Mouse (Mus musculus): ENCODE results near the gene Shkbp1. TPM values are rescaled to one million over a fixed set of nuclear protein-coding genes. Genes with fewer than 3 reads are reported as not detected.

Gene Shkbp1
- polyA plus RNA-seq, 1 experiment from 2014 or later: 28.9 TPM

DNA sequence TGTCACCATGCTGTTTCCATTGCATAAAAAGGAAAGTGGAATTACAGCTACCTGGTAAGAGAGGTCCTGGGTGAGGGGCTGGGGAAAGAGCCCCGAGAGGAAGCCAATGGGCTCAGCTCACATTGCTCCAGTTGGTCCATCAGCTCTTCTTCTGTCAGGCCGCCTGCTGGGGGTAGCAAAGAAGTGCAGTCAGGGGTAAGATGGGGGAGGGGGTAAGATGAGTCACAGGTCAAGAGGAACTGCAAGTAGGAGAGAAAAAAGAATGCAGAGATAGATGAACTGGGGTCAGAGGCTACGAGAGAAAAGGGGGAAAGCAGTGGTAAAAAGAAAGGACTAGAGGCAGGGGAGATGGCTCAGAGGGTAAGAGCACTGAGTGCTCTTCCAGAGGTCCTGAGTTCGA is 13.2 kb downstream of the Shkbp1 start:
- Histone ChIP-seq H3K4me2 (no peak overlapping the region), H3K27ac (replicated peaks) (no peak overlapping the region), H3K9me3 (replicated peaks) (no peaks in the 10 kb centered on the region), H3K4me3 (replicated peaks) (no peak overlapping the region), H3K9ac (replicated peaks) (no peak overlapping the region), H3K4me1 (peaks cover 12% of the 10 kb centered on the region), H3K36me3 (peaks cover 39% of the 10 kb centered on the region), H3K27me3 (replicated peaks) (peaks cover 10% of the 10 kb centered on the region)
- 49% methylated on average over 4 of the region's 4 CpGs for WGBS
- no peak for ATAC-seq (ENCODE audit: low FRiP score)

DNA sequence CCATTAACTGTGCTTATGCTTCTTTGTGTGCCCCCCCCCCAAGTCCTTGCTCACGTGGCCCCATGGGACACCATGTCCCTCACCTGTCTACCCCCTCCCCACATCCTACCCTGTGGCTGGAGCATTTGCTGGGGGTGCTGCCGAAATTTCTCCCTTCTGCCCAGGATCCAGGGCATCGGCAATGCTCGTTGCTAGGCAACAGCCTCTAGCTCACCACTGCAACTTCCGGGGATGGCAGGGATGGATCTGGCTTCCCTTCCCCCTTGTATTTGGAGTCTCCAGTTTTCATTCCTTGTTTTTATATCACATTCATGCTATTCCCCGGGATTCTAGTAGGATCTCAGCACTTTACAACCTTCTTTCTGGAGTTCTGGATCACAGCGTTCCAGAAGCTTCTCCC is 16.3 kb downstream of the Shkbp1 start:
- no peaks in the 10 kb centered on the region for H3K9me3 ChIP-seq (replicated peaks)
- H3K4me1 ChIP-seq: peaks cover 33% of the 10 kb centered on the region
- H3K27ac ChIP-seq (replicated peaks): no peak overlapping the region; the same call in 1 of the 2 replicates
- ATAC-seq (ENCODE audit: low FRiP score): peak; percentile 59; the same call in 1 of the 2 replicates
- 25% methylated on average over 7 of the region's 7 CpGs for WGBS
- H3K4me2 ChIP-seq: peak overlapping the region; percentile 52
- H3K36me3 ChIP-seq: peaks cover 18% of the 10 kb centered on the region
- peaks cover 38% of the 10 kb centered on the region for H3K27me3 ChIP-seq (replicated peaks)
- peak overlapping the region; percentile 29; the same call in 1 of the 2 replicates for H3K9ac ChIP-seq (replicated peaks)
- peak overlapping the region; percentile 27 for H3K4me3 ChIP-seq (replicated peaks)

DNA sequence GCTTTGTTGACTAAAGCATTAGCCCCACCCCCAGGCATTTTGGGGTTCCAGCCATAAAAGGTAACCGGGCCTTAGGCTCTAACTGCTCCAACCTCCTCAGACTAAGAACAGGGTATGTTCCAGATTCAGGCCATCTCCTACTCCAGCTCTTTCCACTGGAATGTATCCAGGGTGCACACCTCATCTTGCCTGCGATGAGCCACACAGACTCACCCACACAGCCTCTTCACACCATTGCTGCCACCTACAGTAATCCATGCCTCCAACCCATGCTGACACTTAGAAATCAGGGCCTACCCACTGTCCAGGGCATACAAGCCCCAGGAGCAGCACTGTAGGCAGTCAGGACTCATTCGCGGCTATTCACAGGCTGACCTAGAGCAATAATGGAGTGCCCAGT is 16.7 kb downstream of the Shkbp1 start:
- H3K4me3 ChIP-seq (replicated peaks): peak overlapping the region; percentile 27
- H3K36me3 ChIP-seq: peaks cover 16% of the 10 kb centered on the region
- H3K27me3 ChIP-seq (replicated peaks): peaks cover 42% of the 10 kb centered on the region
- WGBS: 57% methylated on average over 4 of the region's 4 CpGs
- no peaks in the 10 kb centered on the region for H3K9me3 ChIP-seq (replicated peaks)
- H3K4me1 ChIP-seq: peaks cover 37% of the 10 kb centered on the region
- no peak overlapping the region; the same call in 1 of the 2 replicates for H3K27ac ChIP-seq (replicated peaks)
- H3K9ac ChIP-seq (replicated peaks): peak overlapping the region; percentile 29; the same call in 1 of the 2 replicates
- peak overlapping the region; percentile 52 for H3K4me2 ChIP-seq
- peak; percentile 13; the same call in 1 of the 2 replicates for ATAC-seq (ENCODE audit: low FRiP score)

- no peak for ATAC-seq (ENCODE audit: low FRiP score)
- Histone ChIP-seq H3K27ac (replicated peaks) (no peak within 1 kb of the TSS), H3K4me3 (replicated peaks) (peak within 1 kb of the TSS; percentile 38), H3K4me1 (peaks cover 55% of the 10 kb centered on the region), H3K4me2 (peak within 1 kb of the TSS; percentile 59), H3K27me3 (replicated peaks) (peaks cover 59% of the 10 kb centered on the region), H3K36me3 (peaks cover 6% of the 10 kb centered on the region), H3K9me3 (replicated peaks) (no peaks in the 10 kb centered on the region), H3K9ac (replicated peaks) (peak within 1 kb of the TSS; percentile 20; the same call in 1 of the 2 replicates)
- WGBS: 2% methylated on average over 36 of the region's 36 CpGs
Measured at GRCm38 (mm10) chr7:27337175-27337853, 18.5 kb downstream of the Shkbp1 start, which contains the start of gene Ltbp4. Gene Ltbp4, minus strand, starts transcription at chr7:27337692.

- Histone ChIP-seq H3K9ac (replicated peaks) (peak overlapping the region; percentile 20), H3K27ac (replicated peaks) (no peak overlapping the region), H3K27me3 (replicated peaks) (peaks cover 71% of the 10 kb centered on the region), H3K9me3 (replicated peaks) (no peaks in the 10 kb centered on the region), H3K4me3 (replicated peaks) (peak overlapping the region; percentile 38), H3K36me3 (no peaks in the 10 kb centered on the region), H3K4me2 (peak overlapping the region; percentile 59), H3K4me1 (peaks cover 64% of the 10 kb centered on the region)
- peak; percentile 83 for ATAC-seq (ENCODE audit: low FRiP score)
- WGBS: under 1% methylated on average over 47 of the region's 47 CpGs
Measured at GRCm38 (mm10) chr7:27335928-27336823, 19.6 kb downstream of the Shkbp1 start.

- Histone ChIP-seq H3K27ac (replicated peaks) (no peak overlapping the region), H3K36me3 (no peaks in the 10 kb centered on the region), H3K9ac (replicated peaks) (no peak overlapping the region), H3K4me1 (peaks cover 74% of the 10 kb centered on the region), H3K27me3 (replicated peaks) (peaks cover 81% of the 10 kb centered on the region), H3K4me2 (no peak overlapping the region), H3K9me3 (replicated peaks) (no peaks in the 10 kb centered on the region), H3K4me3 (replicated peaks) (no peak overlapping the region)
- ATAC-seq (ENCODE audit: low FRiP score): no peak
- WGBS: 60% methylated on average over 15 of the region's 15 CpGs
Measured at GRCm38 (mm10) chr7:27335011-27335720, 20.7 kb downstream of the Shkbp1 start.

- H3K9ac ChIP-seq (replicated peaks): no peak overlapping the region
Measured at GRCm38 (mm10) chr7:27334405-27334911, 21.4 kb downstream of the Shkbp1 start.

DNA sequence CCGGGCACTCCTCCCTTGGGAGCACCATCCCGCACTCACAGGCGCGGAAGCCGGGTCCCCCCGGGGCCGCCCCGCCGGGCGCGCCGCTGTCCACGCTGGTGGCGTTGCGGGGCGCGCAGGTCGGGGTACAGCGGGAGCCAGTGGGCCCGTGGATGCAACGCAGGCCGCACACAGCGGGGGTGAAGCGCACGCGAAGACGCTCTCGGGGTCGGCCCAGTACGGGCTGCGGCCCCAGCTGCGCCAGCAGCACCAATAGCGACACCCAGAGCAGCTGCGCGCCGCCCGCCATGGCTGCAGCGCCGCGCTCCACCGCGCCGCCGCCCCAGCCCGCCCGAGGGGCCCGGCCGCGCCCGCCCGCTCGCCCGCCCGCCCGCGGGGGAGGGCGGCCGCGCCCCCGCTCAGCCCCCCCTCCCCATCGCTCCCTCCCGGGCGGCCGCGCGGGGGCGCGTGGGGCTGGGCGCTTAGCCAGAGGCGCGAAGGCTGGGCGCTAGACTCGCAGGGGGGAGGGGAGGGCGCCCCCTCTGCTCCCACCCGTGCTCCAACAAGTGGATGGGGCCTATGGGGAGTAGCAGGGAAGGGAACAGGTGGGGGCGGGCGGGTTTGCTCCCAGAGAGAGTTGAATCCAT is 22.4 kb downstream of the Shkbp1 start:
- Histone ChIP-seq H3K4me3 (replicated peaks) (peak overlapping the region; percentile 47), H3K9me3 (replicated peaks) (no peaks in the 10 kb centered on the region), H3K27ac (replicated peaks) (no peak overlapping the region), H3K36me3 (no peaks in the 10 kb centered on the region), H3K9ac (replicated peaks) (peak overlapping the region; percentile 48), H3K27me3 (replicated peaks) (peaks cover 97% of the 10 kb centered on the region), H3K4me1 (peaks cover 76% of the 10 kb centered on the region), H3K4me2 (peak overlapping the region; percentile 97)
- ATAC-seq (ENCODE audit: low FRiP score): no peak
- 1% methylated on average over 49 of the region's 77 CpGs for WGBS

More at GRCm38 (mm10) chr7:27334405-27334911, 21.4 kb downstream of the Shkbp1 start:
- Histone ChIP-seq H3K27ac (replicated peaks) (no peak overlapping the region), H3K9me3 (replicated peaks) (no peaks in the 10 kb centered on the region), H3K27me3 (replicated peaks) (peaks cover 88% of the 10 kb centered on the region), H3K36me3 (no peaks in the 10 kb centered on the region), H3K4me1 (peaks cover 77% of the 10 kb centered on the region), H3K4me2 (peak overlapping the region; percentile 97), H3K4me3 (replicated peaks) (peak overlapping the region; percentile 16)
- 3% methylated on average over 32 of the region's 32 CpGs for WGBS
- ATAC-seq (ENCODE audit: low FRiP score): no peak

DNA sequence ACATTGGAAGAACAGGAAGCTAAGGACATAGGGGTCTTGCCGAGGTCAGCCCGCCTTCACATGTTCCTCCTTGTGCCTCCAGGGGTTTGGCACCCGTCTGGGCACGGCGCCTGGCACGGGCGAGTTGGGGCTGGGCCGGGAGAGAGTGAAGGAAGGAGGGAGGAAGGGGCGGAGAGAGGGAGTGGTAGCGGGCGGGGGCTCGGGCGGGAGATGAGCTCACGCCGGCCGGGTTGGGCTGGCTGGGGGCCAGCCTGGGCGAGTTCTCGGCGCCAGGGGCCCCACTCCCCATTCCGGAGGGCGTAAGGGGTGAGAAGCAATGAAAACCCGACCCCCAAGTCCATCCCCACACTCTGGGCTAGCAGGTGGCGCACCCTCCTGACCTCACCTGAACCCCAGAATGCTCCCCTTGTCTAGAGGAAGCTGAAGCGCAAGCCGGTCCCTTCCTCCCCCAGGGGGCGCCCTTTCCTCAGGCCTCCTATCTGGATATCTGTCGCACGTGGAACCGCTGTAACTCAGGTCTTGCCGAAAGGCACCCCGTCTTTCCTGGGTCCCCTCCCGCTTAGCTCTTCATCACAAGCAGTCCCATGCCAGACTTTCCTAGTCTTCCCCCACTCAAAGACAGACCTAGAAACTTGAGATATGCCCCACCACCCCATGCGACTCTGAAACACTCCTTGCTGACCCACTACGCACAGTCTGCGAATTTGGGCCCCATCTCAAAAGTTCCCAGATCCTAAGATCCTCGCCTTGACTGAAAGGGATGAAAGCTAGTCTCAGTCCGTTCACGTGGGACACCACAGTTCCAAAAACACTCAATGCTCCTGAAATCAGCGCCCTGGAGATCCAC is 23.2 kb downstream of the Shkbp1 start:
- 2% methylated on average over 35 of the region's 39 CpGs for WGBS
- H3K4me3 ChIP-seq (replicated peaks): peak overlapping the region; percentile 47
- no peak for ATAC-seq (ENCODE audit: low FRiP score)
- no peaks in the 10 kb centered on the region for H3K36me3 ChIP-seq
- no peaks in the 10 kb centered on the region for H3K9me3 ChIP-seq (replicated peaks)
- peaks cover 73% of the 10 kb centered on the region for H3K4me1 ChIP-seq
- peak overlapping the region; percentile 97 for H3K4me2 ChIP-seq
- H3K27me3 ChIP-seq (replicated peaks): peaks cover 97% of the 10 kb centered on the region
- H3K9ac ChIP-seq (replicated peaks): peak overlapping the region; percentile 48; the same call in 1 of the 2 replicates
- no peak overlapping the region for H3K27ac ChIP-seq (replicated peaks)

GRCm38 (mm10) chr7:27331854-27332253 is 24.0 kb downstream of the Shkbp1 start:
- Histone ChIP-seq H3K9me3 (replicated peaks) (no peaks in the 10 kb centered on the region), H3K36me3 (no peaks in the 10 kb centered on the region), H3K27me3 (replicated peaks) (peaks cover 98% of the 10 kb centered on the region), H3K4me2 (peak overlapping the region; percentile 97), H3K4me1 (peaks cover 66% of the 10 kb centered on the region), H3K27ac (replicated peaks) (no peak overlapping the region), H3K9ac (replicated peaks) (no peak overlapping the region), H3K4me3 (replicated peaks) (peak overlapping the region; percentile 47)
- 8% methylated on average over 8 of the region's 8 CpGs for WGBS
- no peak for ATAC-seq (ENCODE audit: low FRiP score)
